Mouse (Mus musculus) adrenal gland, adult 8-10 months (tissue): ENCODE data around the gene Emb. TPM values are rescaled to one million over a fixed set of nuclear protein-coding genes. Genes with fewer than 3 reads are reported as not detected.

Experiments
- total RNA-seq, 4 experiments: library from RNA; stranded (reverse); gene quantifications; 2 replicates each; pipeline ENCODE4 v1.2.4; 2022

The Emb gene
- total RNA-seq, 4 experiments from 2014 or later: 24.4 to 30.6 (median 26.5) TPM

Other genes with a start within 250 kb of the Emb start
- gene Parp8, start 183.0 kb upstream of the Emb start, total RNA-seq: 10 to 100 TPM in 3 of 4 experiments, 1 to 10 TPM in 1; 9.7 to 23.7 (median 16.7) TPM
- gene Gm17509, start 12.5 kb downstream of the Emb start, total RNA-seq: under 1 TPM in 3 of 4 experiments, not detected in 1; 0.09 to 0.25 (median 0.10) TPM